Mouse (Mus musculus): ENCODE results near the gene Olfr1373.

Gene Olfr1373

DNA sequence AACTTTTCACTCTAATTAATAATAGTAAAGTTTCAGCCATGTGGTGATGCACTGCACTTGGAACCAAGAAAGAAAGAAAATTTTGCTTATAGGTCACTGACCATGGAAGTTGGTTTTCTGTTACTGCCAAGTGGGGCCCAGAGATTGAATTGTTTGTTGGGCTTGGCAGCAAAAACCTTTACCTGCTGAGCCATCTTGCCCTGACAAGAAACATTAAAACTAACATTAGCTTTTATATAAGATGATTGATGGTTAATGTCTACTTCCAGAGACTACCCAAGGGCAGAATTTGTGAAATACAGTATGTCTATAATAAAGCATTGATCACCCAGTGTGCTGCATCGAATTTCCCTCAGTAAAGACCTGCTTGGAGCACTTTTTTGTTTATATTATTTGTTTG is 38.9 kb downstream of the Olfr1373 start:
- no peak for DNase-seq (ENCODE audit: low spot score in 2 of 2)

DNA sequence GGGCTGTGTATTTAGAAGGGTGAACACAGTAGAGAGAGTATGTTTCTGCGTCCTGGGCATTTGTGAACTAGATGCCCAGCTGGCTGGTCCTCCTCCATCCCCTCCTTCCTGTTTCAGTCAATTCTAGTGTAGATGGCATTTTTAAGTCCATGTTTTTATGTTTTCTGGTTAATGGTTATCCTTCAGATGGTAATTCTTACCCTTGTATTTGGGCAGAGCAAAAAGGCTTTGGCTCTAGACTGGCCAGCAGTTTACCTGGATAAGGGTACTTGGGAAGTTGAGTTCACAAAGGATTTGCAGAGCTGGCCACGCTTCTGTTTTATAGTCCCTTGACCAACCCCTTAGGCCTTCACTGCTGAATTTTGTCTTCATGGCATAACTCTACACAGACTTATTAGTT is 39.3 kb downstream of the Olfr1373 start:
- DNase-seq (ENCODE audit: low spot score in 2 of 2) = no peak

DNA sequence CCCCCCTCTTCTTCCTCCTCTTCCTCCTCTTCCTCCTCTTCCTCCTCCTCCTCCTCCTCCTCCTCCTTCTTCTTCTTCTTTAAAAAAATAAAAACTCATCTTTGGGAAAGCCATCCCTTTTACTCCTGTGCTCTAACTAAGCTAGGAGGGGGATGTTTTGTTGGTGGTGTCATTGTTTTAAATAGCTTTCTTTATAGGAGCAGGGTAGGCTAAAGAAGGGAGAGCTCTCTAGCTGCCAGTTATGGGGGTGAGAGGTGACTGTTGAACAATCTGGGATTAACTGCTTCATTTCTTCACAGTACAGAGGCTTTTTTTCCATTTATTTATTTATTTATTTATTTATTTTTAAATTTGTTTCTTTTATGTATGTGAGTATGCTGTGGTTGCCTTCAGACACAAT is 39.8 kb downstream of the Olfr1373 start:
- DNase-seq (ENCODE audit: low spot score in 2 of 2) = no peak

GRCm38 (mm10) chr11:52102977-52103376 is 42.4 kb downstream of the Olfr1373 start:
- DNase-seq (ENCODE audit: low spot score in 2 of 2) = no peak

GRCm38 (mm10) chr11:52099771-52100219 is 45.5 kb downstream of the Olfr1373 start:
- no peak for DNase-seq (ENCODE audit: low spot score in 2 of 2)

- peak; percentile 68 to 78 for DNase-seq (ENCODE audit: low spot score in 2 of 2)
These were observed 46.1 kb downstream of the Olfr1373 start for GRCm38 (mm10) chr11:52099031-52099761.

- peak; percentile 98 to 99 for DNase-seq (ENCODE audit: low spot score in 2 of 2)
These were observed 46.9 kb downstream of the Olfr1373 start, which contains the start of gene Ppp2ca for GRCm38 (mm10) chr11:52098398-52098946. TSS of gene Ppp2ca (plus strand) at chr11:52098681.

DNA sequence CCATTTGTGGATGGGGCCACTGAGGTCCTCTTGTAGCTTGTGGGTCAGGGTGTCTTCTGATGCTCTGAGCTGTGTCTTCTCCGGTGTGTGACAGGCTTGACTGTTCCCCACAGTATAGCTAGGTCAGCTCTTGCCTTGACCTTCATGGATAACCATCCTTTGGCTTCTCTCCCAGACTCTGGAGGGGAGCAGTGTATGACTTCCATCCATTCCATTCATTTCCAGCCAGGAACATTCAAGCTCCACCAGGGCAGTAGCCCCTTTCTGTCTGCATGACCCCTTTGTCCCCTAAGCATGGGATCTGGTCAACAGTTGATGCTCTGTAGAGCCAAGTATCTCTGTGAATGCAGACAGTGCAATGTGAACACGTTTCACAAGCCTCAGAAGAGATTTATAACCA is 47.7 kb downstream of the Olfr1373 start:
- DNase-seq (ENCODE audit: low spot score in 2 of 2) = no peak

DNA sequence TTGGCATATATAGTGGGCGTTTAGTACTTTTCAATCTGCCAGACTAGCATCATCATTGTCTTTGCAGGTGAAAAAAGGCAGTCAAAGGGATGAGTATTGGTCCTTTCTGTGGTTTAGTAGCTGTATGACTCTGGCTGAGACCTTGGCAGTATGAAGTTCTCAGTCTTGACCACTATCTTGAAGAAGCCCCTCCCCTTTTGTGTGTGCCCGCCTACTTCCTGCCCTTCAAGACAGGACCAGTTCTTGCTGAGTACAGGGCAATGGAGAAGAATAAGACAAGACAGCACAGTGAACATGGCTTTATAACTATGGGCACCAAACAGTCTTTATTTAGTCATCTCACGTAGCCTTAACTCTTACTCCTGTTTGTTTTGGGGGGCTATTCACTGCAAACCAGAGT is 48.3 kb downstream of the Olfr1373 start:
- DNase-seq (ENCODE audit: low spot score in 2 of 2) = no peak

Data from urinary bladder, postnatal 4 days (tissue).